Mouse (Mus musculus): ENCODE measurements around the gene Msgn1. TPM values are rescaled to one million over a fixed set of nuclear protein-coding genes. Genes with fewer than 3 reads are reported as not detected.

Msgn1 gene
- total and polyA plus RNA-seq, 3 experiments: not detected

- Histone ChIP-seq H3K9me3 (replicated peaks; ENCODE audit: low read length) (no peaks in the 10 kb centered on the region), H3K79me2 (replicated peaks; ENCODE audit: control insufficient read depth, extremely low read depth, insufficient read depth, poor library complexity, severe bottlenecking) (no peaks in the 10 kb centered on the region), H3K27me3 (replicated peaks) (no peaks in the 10 kb centered on the region), H3K36me3 (replicated peaks in 1 of 2; ENCODE audit: control insufficient read depth in 1 of 2, insufficient read depth in 1 of 2, low read length in 1 of 2) (no peaks in the 10 kb centered on the region), H3K4me3 (replicated peaks in 1 of 3; ENCODE audit: low read depth in 2 of 3, low read length in 2 of 3, poor library complexity in 1 of 3) (no peak overlapping the region), H3K4me2 (ENCODE audit: insufficient read depth, low read depth, poor library complexity, severe bottlenecking) (no peak overlapping the region), H3K27ac (ENCODE audit: insufficient read depth, low read depth) (no peak overlapping the region), H3K4me1 (ENCODE audit: control insufficient read depth in 1 of 2, insufficient read depth in 2 of 2) (peaks cover 0 to 43% of the 10 kb centered on the region in 2 experiments; a peak in 2 of 4 replicates), H3K9ac (ENCODE audit: insufficient read depth, low read depth) (no peak overlapping the region)
- TF ChIP-seq MAFK (IDR thresholded peaks at IDR 0.05; ENCODE audit: insufficient replicate concordance, low read length): peak; percentile 39; the same call in 1 of the 2 replicates
- TF ChIP-seq HCFC1 (IDR thresholded peaks at IDR 0.05; ENCODE audit: low read depth, low read length): no peak
- in situ Hi-C loops (cut with MboI; ENCODE audit: low pct_ligation_motif_present, low pct_unique_long_range_greater_than_20kb, low sequenced_read_pairs) (no loop called here), dilution Hi-C loops (cut with MboI; ENCODE audit: extremely low pct_ligation_motif_present, extremely low pct_unique_long_range_greater_than_20kb, low sequenced_read_pairs) (no loop called here)
- DNase-seq (ENCODE audit: extremely low read depth): peak; percentile 38
Observed at GRCm38 (mm10) chr12:11215555-11215954, 6.8 kb upstream of the Msgn1 start.

- no peaks in the 10 kb centered on the region for H3K9me3 ChIP-seq (replicated peaks; ENCODE audit: low read length)
- no peak overlapping the region for H3K4me3 ChIP-seq (replicated peaks in 1 of 3; ENCODE audit: low read depth in 2 of 3, low read length in 2 of 3, poor library complexity in 1 of 3)
- in situ Hi-C loops (cut with MboI; ENCODE audit: low pct_ligation_motif_present, low pct_unique_long_range_greater_than_20kb, low sequenced_read_pairs): no loop called here
- no peak overlapping the region for H3K4me2 ChIP-seq (ENCODE audit: insufficient read depth, low read depth, poor library complexity, severe bottlenecking)
- peaks cover 0 to 42% of the 10 kb centered on the region in 2 experiments; a peak in 2 of 4 replicates for H3K4me1 ChIP-seq (ENCODE audit: control insufficient read depth in 1 of 2, insufficient read depth in 2 of 2)
- H3K36me3 ChIP-seq (replicated peaks in 1 of 2; ENCODE audit: control insufficient read depth in 1 of 2, insufficient read depth in 1 of 2, low read length in 1 of 2): no peaks in the 10 kb centered on the region
- dilution Hi-C loops (cut with MboI; ENCODE audit: extremely low pct_ligation_motif_present, extremely low pct_unique_long_range_greater_than_20kb, low sequenced_read_pairs): no loop called here
- no peak for TF ChIP-seq E2F4 (IDR thresholded peaks at IDR 0.05; ENCODE audit: insufficient replicate concordance, low read depth, low read length)
- TF ChIP-seq ZNF384 (IDR thresholded peaks at IDR 0.05; ENCODE audit: low read depth, low read length): no peak
- no peak for TF ChIP-seq CTCF (conservative IDR thresholded peaks at IDR 0.05 in 1 of 2, IDR thresholded peaks at IDR 0.05 in 1 of 2; ENCODE audit: low read depth in 2 of 2, low read length in 2 of 2)
- no peak for TF ChIP-seq MEF2A (IDR thresholded peaks at IDR 0.05; ENCODE audit: borderline replicate concordance, low read depth, low read length)
- TF ChIP-seq TCF12 (IDR thresholded peaks at IDR 0.05; ENCODE audit: low read depth, low read length): no peak
- no peak for TF ChIP-seq ZMIZ1 (IDR thresholded peaks at IDR 0.05; ENCODE audit: low read depth, low read length)
- no peak for TF ChIP-seq BHLHE40 (IDR thresholded peaks at IDR 0.05; ENCODE audit: low read depth, low read length)
- no peak for TF ChIP-seq ZKSCAN1 (IDR thresholded peaks at IDR 0.05; ENCODE audit: borderline replicate concordance, low read depth, low read length)
- TF ChIP-seq MAX (IDR thresholded peaks at IDR 0.05; ENCODE audit: low read length): no peak
- no peak for TF ChIP-seq USF1 (IDR thresholded peaks at IDR 0.05; ENCODE audit: low read depth, low read length)
- TF ChIP-seq JUND (conservative IDR thresholded peaks at IDR 0.05; ENCODE audit: low read depth, low read length): no peak
- TF ChIP-seq RCOR1 (conservative IDR thresholded peaks at IDR 0.05; ENCODE audit: low read depth, low read length): no peak
- TF ChIP-seq NELFE (IDR thresholded peaks at IDR 0.05; ENCODE audit: low read depth, low read length): no peak
- no peak for TF ChIP-seq TBP (conservative IDR thresholded peaks at IDR 0.05; ENCODE audit: low read depth, low read length)
- TF ChIP-seq CHD1 (IDR thresholded peaks at IDR 0.05; ENCODE audit: low read depth, low read length): no peak
- no peak for TF ChIP-seq ELF1 (IDR thresholded peaks at IDR 0.05; ENCODE audit: low read depth, low read length)
- no peak for TF ChIP-seq POLR2A (IDR thresholded peaks at IDR 0.05; ENCODE audit: low read depth, low read length)
- no peak for TF ChIP-seq USF2 (conservative IDR thresholded peaks at IDR 0.05; ENCODE audit: low read depth, low read length)
- H3K27ac ChIP-seq (ENCODE audit: insufficient read depth, low read depth): no peak overlapping the region
- no peak overlapping the region for H3K9ac ChIP-seq (ENCODE audit: insufficient read depth, low read depth)
- H3K27me3 ChIP-seq (replicated peaks): no peaks in the 10 kb centered on the region
- H3K79me2 ChIP-seq (replicated peaks; ENCODE audit: control insufficient read depth, extremely low read depth, insufficient read depth, poor library complexity, severe bottlenecking): no peaks in the 10 kb centered on the region
- no peak for DNase-seq (ENCODE audit: extremely low read depth)
Observed at GRCm38 (mm10) chr12:11214776-11215175, 6.0 kb upstream of the Msgn1 start.
